Mouse (Mus musculus) yolk sac, embryonic 10.5 days (tissue): ENCODE results near the gene Krt7.

Experiments used
- DNase-seq: peaks from one replicate; pipeline ENCODE4 v3.0.0-alpha.2; 2017; ENCODE audit warnings: low spot score

The Krt7 gene

DNA sequence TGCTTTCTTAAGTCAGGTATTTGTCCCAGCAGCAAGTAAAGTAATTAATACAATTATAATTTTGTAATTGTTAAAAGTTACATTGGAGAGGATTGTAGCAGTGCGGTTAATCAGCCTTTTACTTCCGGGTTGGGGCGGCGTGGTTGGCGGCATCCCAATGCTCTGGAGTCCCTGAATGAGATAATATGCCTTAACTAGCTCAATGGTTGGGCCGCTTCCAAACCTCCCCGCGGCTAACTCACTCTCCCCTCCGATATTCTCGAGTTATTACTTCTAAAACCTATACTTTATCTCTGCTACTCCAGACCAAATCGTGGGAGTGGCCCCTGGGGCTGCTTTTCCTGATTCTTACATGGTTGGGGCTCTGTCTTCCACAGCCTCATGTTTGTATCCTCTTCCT, 35.7 kb downstream of the Krt7 start:
- no peak for DNase-seq

DNA sequence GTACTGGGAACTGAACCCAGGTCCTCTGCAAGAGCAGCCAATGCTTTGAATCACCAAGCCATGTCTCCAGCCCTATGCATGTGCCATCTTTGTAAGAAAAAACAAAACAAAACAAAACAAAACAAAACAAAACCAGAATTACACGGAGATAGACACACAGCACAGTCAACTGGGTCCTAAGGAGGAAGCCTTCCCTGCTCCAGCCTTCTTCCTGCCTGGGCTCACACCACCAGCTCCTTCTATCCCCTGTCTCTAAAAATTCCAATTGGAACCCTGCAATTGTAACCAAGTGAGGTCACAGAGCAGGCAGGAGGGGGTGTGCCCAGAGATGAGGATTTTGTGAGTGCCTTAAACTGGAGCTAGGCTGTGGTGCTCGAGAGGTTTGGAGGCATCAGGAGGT, 36.6 kb downstream of the Krt7 start, which contains the start of gene Krt88:
Krt88 (plus strand) TSS at position 301 of the 400 bp plus-strand sequence.
- DNase-seq, result no peak

- DNase-seq, result peak; percentile 54
These were observed 42.4 kb downstream of the Krt7 start for GRCm38 (mm10) chr15:101453093-101453736.

DNA sequence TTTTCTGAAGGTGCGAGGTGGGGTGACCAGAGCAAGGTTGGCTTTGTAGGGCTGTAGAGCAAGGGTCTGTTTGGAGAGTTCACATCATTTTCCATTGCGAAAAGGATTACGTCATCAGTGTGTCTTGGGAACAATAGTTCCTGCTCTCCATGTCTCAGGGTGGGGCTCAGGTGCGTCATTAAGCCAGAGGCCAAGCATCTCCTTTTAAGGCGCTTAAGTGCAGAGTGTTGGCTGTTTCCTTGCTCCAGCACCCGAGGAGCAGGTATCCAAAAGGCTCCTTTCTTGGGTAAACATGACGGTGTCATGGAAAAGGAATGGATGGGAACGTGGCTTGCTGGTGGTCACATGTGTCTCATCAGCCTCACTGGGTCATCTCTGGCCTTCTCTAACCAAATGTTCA, 43.9 kb downstream of the Krt7 start:
- no peak for DNase-seq

GRCm38 (mm10) chr15:101455292-101455691, 44.4 kb downstream of the Krt7 start:
- DNase-seq, result no peak

DNA sequence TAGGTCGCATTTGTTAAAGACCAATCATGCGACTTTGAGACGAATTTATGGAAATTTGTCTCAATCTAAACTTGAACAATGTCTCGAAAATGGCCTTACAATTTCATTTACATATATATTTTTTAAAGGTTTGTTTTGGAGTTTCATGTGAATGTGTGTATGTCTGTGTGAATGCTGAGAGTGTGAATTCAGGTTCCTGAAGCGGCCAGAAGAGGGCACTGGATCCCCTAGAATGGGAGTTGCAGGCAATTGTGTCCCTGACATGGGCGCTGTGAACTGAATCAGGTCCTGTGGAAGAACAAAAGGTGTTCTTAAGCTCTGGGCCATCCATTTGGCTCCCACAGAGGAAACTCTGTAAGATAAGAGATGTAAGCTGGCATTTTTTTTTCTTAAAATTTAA, 45.0 kb downstream of the Krt7 start:
- DNase-seq, result no peak

DNA sequence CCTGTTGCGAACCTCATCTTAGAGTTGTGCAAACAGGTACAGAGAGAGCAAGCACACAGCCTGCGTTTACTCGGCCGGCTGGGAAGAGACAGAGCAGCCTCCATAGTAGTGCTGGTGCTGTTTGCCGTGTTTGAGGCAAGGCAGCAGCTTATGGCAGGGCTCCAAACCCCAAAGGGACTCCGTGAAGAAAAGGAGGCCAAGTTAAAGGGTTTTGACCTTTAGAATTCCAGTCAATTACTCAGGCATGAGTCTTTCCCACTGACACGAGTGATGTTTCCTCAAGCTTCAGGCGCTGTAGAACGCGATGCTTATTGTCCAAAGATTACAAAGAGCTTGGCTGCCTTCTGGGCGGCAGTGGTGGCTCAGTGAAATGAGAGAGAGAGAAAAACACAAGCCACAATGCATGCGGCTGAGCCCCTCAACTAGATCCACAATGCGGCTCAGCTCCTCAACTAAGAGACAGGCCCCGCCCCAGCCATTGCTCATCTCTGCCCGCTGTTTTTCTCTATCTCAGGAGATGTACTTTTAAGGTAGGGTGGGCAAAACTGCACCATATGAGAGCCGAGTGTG, 47.6 kb downstream of the Krt7 start:
- no peak for DNase-seq

DNA sequence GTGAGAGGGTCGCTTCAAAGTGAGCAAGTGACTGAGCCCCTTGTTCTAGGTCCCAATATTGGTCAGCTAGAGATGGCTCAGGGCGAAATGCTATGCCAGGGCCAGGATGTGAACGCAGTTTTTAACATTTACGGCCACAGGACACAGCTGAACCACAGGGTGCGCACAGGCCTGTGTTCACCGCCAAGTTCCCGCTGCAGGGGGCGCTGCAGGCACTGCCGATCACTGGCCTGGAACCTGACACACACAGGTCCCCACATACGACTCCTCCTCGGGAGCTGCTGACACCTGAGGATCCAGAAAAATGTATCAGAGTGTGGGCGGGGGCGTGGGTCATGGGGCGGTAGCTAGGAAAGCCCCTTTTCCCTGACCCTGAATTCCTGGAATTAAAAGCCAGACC, 48.4 kb downstream of the Krt7 start:
- no peak for DNase-seq

DNA sequence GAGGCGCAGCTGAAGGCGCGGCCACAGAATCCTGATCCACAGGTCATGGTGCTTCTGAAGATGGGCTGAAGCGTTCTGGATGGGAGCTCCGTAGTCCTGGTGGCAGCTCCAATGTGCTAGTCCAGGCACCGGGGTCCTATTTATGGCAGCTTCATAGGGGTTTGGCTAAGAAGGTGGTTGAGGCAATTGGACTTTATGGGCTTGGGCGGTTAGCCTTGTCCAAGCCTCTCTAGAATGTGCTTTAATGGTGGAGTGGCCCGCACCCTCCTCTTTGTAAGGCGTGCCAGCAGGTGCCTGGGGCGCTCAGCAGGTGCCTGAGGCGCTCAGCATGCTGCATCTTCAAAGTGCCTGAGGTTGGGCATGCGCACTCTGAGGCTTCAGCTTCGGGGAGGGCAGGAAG, 52.8 kb downstream of the Krt7 start, which contains the start of gene Krt81:
Krt81 (minus strand) TSS at position 101 of the 400 bp plus-strand sequence.
- no peak for DNase-seq

- DNase-seq, result no peak
These were observed 58.2 kb downstream of the Krt7 start for GRCm38 (mm10) chr15:101469093-101469492.

GRCm38 (mm10) chr15:101472952-101473528, 62.2 kb downstream of the Krt7 start, which contains the start of gene Krt86:
Gene Krt86 (plus strand): TSS chr15:101473478.
- peak; percentile 25 for DNase-seq

DNA sequence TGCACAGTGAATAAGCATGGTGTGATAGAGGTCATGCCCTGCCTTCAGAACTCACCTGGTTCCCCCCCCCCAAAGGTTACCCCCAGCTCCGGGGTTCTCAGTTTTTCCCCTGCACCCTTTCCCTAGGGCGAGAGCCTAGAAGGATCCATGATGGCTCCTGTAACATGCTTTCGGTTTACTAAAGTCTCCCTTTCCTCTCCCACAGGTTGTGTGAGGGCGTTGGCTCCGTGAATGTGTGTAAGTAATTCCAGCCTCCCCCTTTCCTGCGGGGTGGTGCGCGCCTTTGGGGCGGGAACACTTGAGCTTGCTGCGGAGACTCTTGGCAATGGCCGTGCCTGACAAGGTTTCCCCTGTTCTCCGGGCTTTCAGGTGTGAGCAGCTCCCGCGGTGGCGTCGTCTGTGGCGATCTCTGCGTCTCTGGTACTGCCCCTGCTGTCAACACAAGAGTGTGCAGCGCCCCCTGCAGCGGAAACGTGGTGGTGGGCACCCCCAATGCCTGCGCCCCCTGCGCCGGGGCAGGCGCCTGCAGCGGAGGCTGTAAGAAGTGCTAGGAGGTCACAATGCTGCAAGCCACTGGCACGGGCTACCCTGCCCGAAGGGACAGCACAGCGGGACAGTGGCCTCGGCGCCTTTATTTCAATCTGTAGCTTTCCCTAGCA, 68.3 kb downstream of the Krt7 start:
- no peak for DNase-seq

GRCm38 (mm10) chr15:101479666-101480060, 68.8 kb downstream of the Krt7 start:
- DNase-seq, result no peak
